Mouse (Mus musculus) limb, embryonic 11.5 days (tissue): ENCODE results near the gene Banf1. TPM values are rescaled to one million over a fixed set of nuclear protein-coding genes. Genes with fewer than 3 reads are reported as not detected.

Experiments
- ATAC-seq: fragments of 200-750 bp; cut with Nextera tagmentation; 2 replicates; pipeline ENCODE4 v1.8.0; 2017; ENCODE audit warnings: low read depth; ENCODE audit not compliant: insufficient number of reproducible peaks, low FRiP score, low TSS enrichment
- DNase-seq: peaks from one replicate; pipeline ENCODE4 v3.0.0-alpha.2; 2015; ENCODE audit warnings: low spot score
- H3K27ac ChIP-seq: fragments of 300-500 bp; sonication (generic); replicated peaks from 2 replicates; pipeline ENCODE4 v1.5.1; 2014; ENCODE audit warnings: low read depth, mild to moderate bottlenecking, low read length
- H3K27me3 ChIP-seq: fragments of 300-500 bp; sonication (generic); 2 replicates; pipeline ENCODE4 v1.6.1; 2014; ENCODE audit warnings: mild to moderate bottlenecking, low read length, mixed read lengths; ENCODE audit not compliant: control insufficient read depth, insufficient read depth
- H3K36me3 ChIP-seq: fragments of 300-500 bp; sonication (generic); 2 replicates; pipeline ENCODE4 v1.6.1; 2014; ENCODE audit warnings: mild to moderate bottlenecking, low read length, moderate library complexity, mixed read lengths; ENCODE audit not compliant: control insufficient read depth, insufficient read depth
- H3K4me1 ChIP-seq: fragments of 300-500 bp; sonication (generic); 2 replicates; pipeline ENCODE4 v1.6.1; 2014; ENCODE audit warnings: low read length, mixed read lengths; ENCODE audit not compliant: control insufficient read depth, insufficient read depth
- H3K4me2 ChIP-seq: fragments of 300-500 bp; sonication (generic); 2 replicates; pipeline ENCODE4 v1.6.1; 2014; ENCODE audit warnings: low read depth, mild to moderate bottlenecking, moderate library complexity; ENCODE audit not compliant: severe bottlenecking
- H3K4me3 ChIP-seq: fragments of 300-500 bp; sonication (generic); 2 replicates; pipeline ENCODE4 v1.5.1; 2014; ENCODE audit warnings: low read depth, low read length
- H3K9ac ChIP-seq: fragments of 300-500 bp; sonication (generic); 2 replicates; pipeline ENCODE4 v1.6.1; 2014; ENCODE audit warnings: mild to moderate bottlenecking, low read length
- H3K9me3 ChIP-seq: fragments of 300-500 bp; sonication (generic); 2 replicates; pipeline ENCODE4 v1.6.1; 2016; ENCODE audit warnings: low read length; ENCODE audit not compliant: control insufficient read depth
- WGBS: fragments of 180-500 bp; shearing (Covaris S2); extraction: QIAGEN DNeasy Blood & Tissue Kit; methylation state at CpG from one replicate; pipeline ENCODE4 v1.1.7; 2014; 5-methylcytosine and 5-hydroxymethylcytosine counted together
- polyA plus RNA-seq: library from polyadenylated mRNA; unstranded; fragments of >200 nt; fragmentation: Nextera tagmentation; extraction: Ambion mirVana; gene quantifications from 2 replicates; pipeline ENCODE4 v1.2.1, GENCODE M21; 2014

Gene Banf1
- polyA plus RNA-seq, 1 experiment from 2014 or later: 532 TPM

GRCm38 (mm10) chr19:5334741-5335140 lies 32.2 kb downstream of the Banf1 start:
- Histone ChIP-seq H3K27ac (no peak overlapping the region), H3K36me3 (no peaks in the 10 kb centered on the region; the same call in 1 of the 2 replicates), H3K9ac (no peak overlapping the region), H3K27me3 (no peaks in the 10 kb centered on the region), H3K4me2 (no peak overlapping the region), H3K9me3 (no peaks in the 10 kb centered on the region), H3K4me3 (no peak overlapping the region), H3K4me1 (no peaks in the 10 kb centered on the region)
- ATAC-seq (no peak), DNase-seq (no peak)
- WGBS: 78% methylated on average over 5 of the region's 5 CpGs

GRCm38 (mm10) chr19:5327970-5328369 lies 39.0 kb downstream of the Banf1 start:
- no peaks in the 10 kb centered on the region for H3K4me1 ChIP-seq
- ATAC-seq: no peak
- DNase-seq: no peak
- 76% methylated on average over 19 of the region's 19 CpGs for whole genome bisulfite sequencing
- no peak overlapping the region for H3K9ac ChIP-seq
- H3K27ac ChIP-seq: no peak overlapping the region
- H3K9me3 ChIP-seq: no peaks in the 10 kb centered on the region
- no peak overlapping the region for H3K4me3 ChIP-seq
- no peak overlapping the region for H3K4me2 ChIP-seq
- H3K36me3 ChIP-seq: no peaks in the 10 kb centered on the region
- no peaks in the 10 kb centered on the region for H3K27me3 ChIP-seq

- no peaks in the 10 kb centered on the region for H3K27me3 ChIP-seq
- no peaks in the 10 kb centered on the region for H3K36me3 ChIP-seq
- H3K9me3 ChIP-seq: no peaks in the 10 kb centered on the region
- DNase-seq: no peak
- no peak overlapping the region for H3K4me2 ChIP-seq
- no peaks in the 10 kb centered on the region for H3K4me1 ChIP-seq
- no peak overlapping the region for H3K4me3 ChIP-seq
- no peak for ATAC-seq
- H3K27ac ChIP-seq: no peak overlapping the region
- H3K9ac ChIP-seq: no peak overlapping the region
- 60% methylated on average over 17 of the region's 17 CpGs for WGBS
Measured at GRCm38 (mm10) chr19:5323801-5324200, 43.2 kb downstream of the Banf1 start.

Other genes starting within 250 kb of the Banf1 start
- 21.2 and 23.8 TPM in 2 replicates for gene Klc2, start 248.6 kb downstream of the Banf1 start, polyA plus RNA-seq
- gene Pacs1, start 94.0 kb downstream of the Banf1 start, polyA plus RNA-seq: 29.3 and 34.2 TPM in 2 replicates
- gene Sf3b2, start 71.7 kb downstream of the Banf1 start, polyA plus RNA-seq: 405 and 414 TPM in 2 replicates
- 8.6 and 8.8 TPM in 2 replicates for gene Gal3st3, start 68.8 kb downstream of the Banf1 start, polyA plus RNA-seq
- not detected in 2 replicates for gene Catsper1, start 31.4 kb downstream of the Banf1 start, polyA plus RNA-seq
- 0.64 and 1.2 TPM in 2 replicates for gene Cst6, start 17.6 kb downstream of the Banf1 start, polyA plus RNA-seq
- 78.9 and 89.3 TPM in 2 replicates for gene Eif1ad, start 427 bp downstream of the Banf1 start, polyA plus RNA-seq
- gene Sart1, start 21.5 kb upstream of the Banf1 start, polyA plus RNA-seq: 87.1 and 92.5 TPM in 2 replicates
- not detected in 2 replicates for gene Tsga10ip, start 35.4 kb upstream of the Banf1 start, polyA plus RNA-seq
- 216 and 243 TPM in 2 replicates for gene Drap1, start 57.8 kb upstream of the Banf1 start, polyA plus RNA-seq
- gene AI837181, start 58.0 kb upstream of the Banf1 start, polyA plus RNA-seq: 43.8 and 47.7 TPM in 2 replicates
- gene Fosl1, start 80.4 kb upstream of the Banf1 start, polyA plus RNA-seq: not detected in 2 replicates
- gene Ccdc85b, start 90.7 kb upstream of the Banf1 start, polyA plus RNA-seq: 7.9 and 9.2 TPM in 2 replicates
- 113 and 116 TPM in 2 replicates for gene Fibp, start 93.4 kb upstream of the Banf1 start, polyA plus RNA-seq
- gene Ctsw, start 101.3 kb upstream of the Banf1 start, polyA plus RNA-seq: 0.72 and 1.0 TPM in 2 replicates
- 100 and 105 TPM in 2 replicates for gene Efemp2, start 106.8 kb upstream of the Banf1 start, polyA plus RNA-seq
- 37.0 and 39.7 TPM in 2 replicates for gene Mus81, start 121.2 kb upstream of the Banf1 start, polyA plus RNA-seq
- gene Cfl1, start 123.3 kb upstream of the Banf1 start, polyA plus RNA-seq: 3,315 and 3,495 TPM in 2 replicates
- 0.35 TPM in 1 of 2 replicates, not detected in the other for gene 1700020D05Rik, start 136.6 kb upstream of the Banf1 start, polyA plus RNA-seq
- 8.6 and 9.0 TPM in 2 replicates for gene Snx32, start 143.4 kb upstream of the Banf1 start, polyA plus RNA-seq
- 0.74 and 0.79 TPM in 2 replicates for gene Ovol1, start 193.5 kb upstream of the Banf1 start, polyA plus RNA-seq
- gene Ap5b1, start 200.9 kb upstream of the Banf1 start, polyA plus RNA-seq: 1.2 and 1.4 TPM in 2 replicates
- gene Rnaseh2c, start 234.7 kb upstream of the Banf1 start, polyA plus RNA-seq: 173 and 185 TPM in 2 replicates
- 33.6 and 36.6 TPM in 2 replicates for gene Kat5, start 243.1 kb upstream of the Banf1 start, polyA plus RNA-seq